Mouse (Mus musculus) kidney, adult 2 months (tissue): ENCODE measurements at regions not wholly inside any gene's neighbourhood (a gene's known extent, or its start where the extent isn't known, plus 50 kb on each side); places are given as distances from the start of the nearest gene placed in this dataset.

Source experiments
- DNase-seq: peaks from one replicate; pipeline ENCODE4 v3.0.0; 2021
- H3K27ac ChIP-seq: fragments of 200-500 bp; 2 replicates; pipeline ENCODE4 v1.5.1; 2012; ENCODE audit warnings: low read depth, low read length, control low read depth, inconsistent platforms; ENCODE audit not compliant: insufficient read depth
- H3K27me3 ChIP-seq: fragments of 200-500 bp; replicated peaks from 2 replicates; pipeline ENCODE4 v1.6.1; 2012; ENCODE audit warnings: mild to moderate bottlenecking, moderate library complexity, low read length, inconsistent platforms; ENCODE audit not compliant: control insufficient read depth, insufficient read depth
- H3K36me3 ChIP-seq: fragments of 200-500 bp; 2 replicates; pipeline ENCODE4 v1.6.1; 2012; ENCODE audit warnings: mild to moderate bottlenecking, moderate library complexity, low read length, inconsistent platforms; ENCODE audit not compliant: control insufficient read depth, insufficient read depth
- H3K4me1 ChIP-seq: fragments of 200-500 bp; 2 replicates; pipeline ENCODE4 v1.6.1; 2011; ENCODE audit warnings: low read length; ENCODE audit not compliant: control insufficient read depth, insufficient read depth
- H3K4me3 ChIP-seq: fragments of 200-500 bp; 2 replicates; pipeline ENCODE4 v1.5.1; 2011; ENCODE audit warnings: mild to moderate bottlenecking, low read depth, low read length, control low read depth; ENCODE audit not compliant: insufficient read depth
- CTCF ChIP-seq: fragments of 200-500 bp; conservative IDR thresholded peaks from 2 replicates; pipeline ENCODE4 v1.5.1; 2011; ENCODE audit warnings: low read depth, mild to moderate bottlenecking, control low read depth, low read length, moderate library complexity, mixed read lengths; ENCODE audit not compliant: insufficient read depth, insufficient read length
- POLR2A ChIP-seq: fragments of 200-500 bp; IDR thresholded peaks from one replicate; pipeline ENCODE4 v1.6.1; 2011; ENCODE audit warnings: low read depth, low read length, control low read depth
- WGBS: fragments of 180-500 bp; shearing (Covaris S2); methylation state at CpG from one replicate; pipeline ENCODE4 v1.1.7; 2018; 5-methylcytosine and 5-hydroxymethylcytosine counted together

- 93% methylated on average over 3 of the region's 3 CpGs for WGBS
Observed at GRCm38 (mm10) chr13:44252496-44252895, 467.9 kb downstream of the Cd83 start.

GRCm38 (mm10) chr13:44258422-44258821 lies 470.9 kb upstream of the Jarid2 start:
- WGBS, result 75% methylated on average over 10 of the region's 10 CpGs
- Histone ChIP-seq H3K4me3 (no peak overlapping the region), H3K27me3 (no peaks in the 10 kb centered on the region), H3K27ac (no peak overlapping the region), H3K4me1 (no peaks in the 10 kb centered on the region), H3K36me3 (no peaks in the 10 kb centered on the region)
- TF ChIP-seq POLR2A (no peak), CTCF (no peak)
- DNase-seq, result no peak

More at GRCm38 (mm10) chr13:44252496-44252895, 467.9 kb downstream of the Cd83 start:
- no peaks in the 10 kb centered on the region for H3K36me3 ChIP-seq
- H3K4me3 ChIP-seq, result no peak overlapping the region
- DNase-seq, result no peak
- no peak overlapping the region for H3K27ac ChIP-seq
- TF ChIP-seq CTCF (no peak), POLR2A (no peak)
- no peaks in the 10 kb centered on the region for H3K27me3 ChIP-seq
- H3K4me1 ChIP-seq, result no peaks in the 10 kb centered on the region

GRCm38 (mm10) chr13:44260039-44260438 lies 469.2 kb upstream of the Jarid2 start:
- 72% methylated on average over 6 of the region's 6 CpGs for WGBS
- peak; percentile 19 for DNase-seq
- Histone ChIP-seq H3K4me1 (no peaks in the 10 kb centered on the region), H3K4me3 (no peak overlapping the region), H3K27me3 (no peaks in the 10 kb centered on the region), H3K36me3 (no peaks in the 10 kb centered on the region), H3K27ac (no peak overlapping the region)
- TF ChIP-seq CTCF (no peak), POLR2A (no peak)

GRCm38 (mm10) chr13:44260637-44261333 lies 468.5 kb upstream of the Jarid2 start:
- 65% methylated on average over 8 of the region's 8 CpGs for WGBS

GRCm38 (mm10) chr13:44272746-44273524 lies 456.3 kb upstream of the Jarid2 start:
- Histone ChIP-seq H3K4me1 (no peaks in the 10 kb centered on the region), H3K27ac (no peak overlapping the region), H3K36me3 (no peaks in the 10 kb centered on the region), H3K4me3 (no peak overlapping the region), H3K27me3 (no peaks in the 10 kb centered on the region)
- DNase-seq, result no peak
- TF ChIP-seq POLR2A (no peak), CTCF (no peak)
- 73% methylated on average over 16 of the region's 16 CpGs for WGBS

More at GRCm38 (mm10) chr13:44260637-44261333, 468.5 kb upstream of the Jarid2 start:
- no peaks in the 10 kb centered on the region for H3K27me3 ChIP-seq
- no peak overlapping the region for H3K4me3 ChIP-seq
- no peak overlapping the region for H3K27ac ChIP-seq
- no peaks in the 10 kb centered on the region for H3K36me3 ChIP-seq
- H3K4me1 ChIP-seq, result no peaks in the 10 kb centered on the region
- TF ChIP-seq CTCF (no peak), POLR2A (no peak)
- peak; percentile 55 for DNase-seq

- no peaks in the 10 kb centered on the region for H3K36me3 ChIP-seq
- 95% methylated on average over 3 of the region's 3 CpGs for WGBS
- no peaks in the 10 kb centered on the region for H3K27me3 ChIP-seq
- no peak overlapping the region for H3K4me3 ChIP-seq
- no peak overlapping the region for H3K27ac ChIP-seq
- H3K4me1 ChIP-seq, result no peaks in the 10 kb centered on the region
- DNase-seq, result no peak
- no peak for TF ChIP-seq POLR2A
- no peak for TF ChIP-seq CTCF
Observed at GRCm38 (mm10) chr13:44277952-44278351, 451.3 kb upstream of the Jarid2 start.

- DNase-seq, result no peak
- 53% methylated on average over 4 of the region's 4 CpGs for WGBS
- H3K36me3 ChIP-seq, result no peaks in the 10 kb centered on the region
- no peaks in the 10 kb centered on the region for H3K4me1 ChIP-seq
- H3K27ac ChIP-seq, result no peak overlapping the region
- no peaks in the 10 kb centered on the region for H3K27me3 ChIP-seq
- H3K4me3 ChIP-seq, result no peak overlapping the region
- TF ChIP-seq POLR2A (no peak), CTCF (no peak)
Observed at GRCm38 (mm10) chr13:44279036-44279435, 450.2 kb upstream of the Jarid2 start.
